Mouse (Mus musculus) spleen, adult 2 months (tissue): ENCODE measurements around the gene Ulk3. TPM values are rescaled to one million over a fixed set of nuclear protein-coding genes. Genes with fewer than 3 reads are reported as not detected.

Experiments used
- DNase-seq, 2 experiments: peaks; one replicate each; pipeline versions ENCODE4 v3.0.0 to v3.0.0-alpha.2; 2012 to 2021; ENCODE audit warnings: low spot score in 2 of 2, low read depth in 1 of 2
- H3K27ac ChIP-seq: fragments of 200-500 bp; 2 replicates; pipeline ENCODE4 v1.5.1; 2012; ENCODE audit warnings: low read length, inconsistent platforms; ENCODE audit not compliant: insufficient read depth
- H3K27me3 ChIP-seq: fragments of 200-500 bp; 2 replicates; pipeline ENCODE4 v1.6.1; 2012; ENCODE audit warnings: mild to moderate bottlenecking, moderate library complexity, low read length, inconsistent platforms; ENCODE audit not compliant: control insufficient read depth, insufficient read depth
- H3K36me3 ChIP-seq: fragments of 200-500 bp; 2 replicates; pipeline ENCODE4 v1.6.1; 2012; ENCODE audit warnings: mild to moderate bottlenecking, low read length, inconsistent platforms; ENCODE audit not compliant: control insufficient read depth, insufficient read depth
- H3K4me1 ChIP-seq: fragments of 200-500 bp; 2 replicates; pipeline ENCODE4 v1.6.1; 2011; ENCODE audit warnings: inconsistent platforms; ENCODE audit not compliant: control insufficient read depth, insufficient read depth, insufficient read length
- H3K4me3 ChIP-seq: fragments of 200-500 bp; 2 replicates; pipeline ENCODE4 v1.5.1; 2011; ENCODE audit warnings: mild to moderate bottlenecking, inconsistent platforms; ENCODE audit not compliant: insufficient read depth, insufficient read length; ENCODE audit errors: extremely low read depth
- CTCF ChIP-seq: fragments of 200-500 bp; IDR thresholded peaks from 2 replicates; pipeline ENCODE4 v1.5.1; 2011; ENCODE audit warnings: mild to moderate bottlenecking, inconsistent platforms; ENCODE audit not compliant: insufficient read depth, insufficient read length, insufficient replicate concordance; ENCODE audit errors: extremely low read depth
- POLR2A ChIP-seq: fragments of 200-500 bp; IDR thresholded peaks from 2 replicates; pipeline ENCODE4 v1.6.1; 2011; ENCODE audit warnings: low read depth, low read length, inconsistent platforms
- WGBS: fragments of 180-500 bp; shearing (Covaris S2); methylation state at CpG from one replicate; pipeline ENCODE4 v1.1.7; 2018; 5-methylcytosine and 5-hydroxymethylcytosine counted together
- polyA plus RNA-seq: library from polyadenylated mRNA; depleted of rRNA; stranded (reverse); fragments of >200 nt; gene quantifications from 2 replicates; pipeline ENCODE4 v1.2.3, GENCODE M21; 2012

The Ulk3 gene
- polyA plus RNA-seq, 1 experiment: 44.5 TPM

DNA sequence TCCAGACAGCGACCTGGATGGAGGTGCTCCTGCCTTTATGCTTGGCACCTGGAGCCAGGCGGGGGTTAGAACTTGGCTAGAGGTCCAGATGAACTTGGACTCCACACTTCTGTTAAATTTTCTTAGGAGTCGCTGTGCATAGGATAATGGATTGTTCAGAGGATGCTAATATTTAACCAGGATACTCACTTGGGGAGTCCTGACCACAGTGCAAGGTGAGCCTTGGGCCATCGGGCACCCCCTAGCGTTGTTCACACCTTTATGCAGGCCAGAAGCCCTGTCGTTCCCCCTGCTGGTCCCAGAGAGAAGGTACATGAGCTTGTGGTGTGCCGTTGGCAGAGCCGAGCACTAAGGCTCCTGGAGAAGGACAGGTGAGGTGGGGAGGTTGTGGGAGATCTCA lies 22.4 kb upstream of the Ulk3 start:
- TF ChIP-seq CTCF (no peak), POLR2A (no peak)
- Histone ChIP-seq H3K4me1 (peaks cover 16% of the 10 kb centered on the region; the same call in 1 of the 2 replicates), H3K4me3 (no peak overlapping the region), H3K36me3 (peaks cover 6% of the 10 kb centered on the region), H3K27me3 (no peaks in the 10 kb centered on the region), H3K27ac (no peak overlapping the region)
- no peak for DNase-seq
- WGBS: 82% methylated on average over 8 of the region's 8 CpGs

DNA sequence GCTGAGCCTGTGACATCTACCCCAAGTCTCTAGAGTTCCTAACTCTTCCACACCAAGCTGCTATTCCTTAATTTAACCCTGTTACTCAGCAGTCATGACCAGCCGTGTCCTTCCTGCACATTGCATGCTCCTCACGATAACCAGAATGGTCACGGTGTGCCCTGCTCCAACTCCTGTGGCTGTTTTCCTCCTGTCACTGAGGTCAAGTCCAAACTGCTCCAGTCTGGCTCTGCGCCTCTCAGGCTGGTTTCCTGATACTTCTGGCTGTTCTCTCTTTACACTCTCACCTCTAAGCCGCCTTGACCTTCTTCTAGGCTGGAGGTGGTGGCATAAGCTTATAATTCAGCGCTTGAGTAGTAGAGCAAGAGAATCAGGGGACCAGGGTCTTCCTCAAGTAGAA lies 20.8 kb upstream of the Ulk3 start:
- no peaks in the 10 kb centered on the region for H3K27me3 ChIP-seq
- peaks cover 5% of the 10 kb centered on the region; the same call in 1 of the 2 replicates for H3K4me1 ChIP-seq
- H3K27ac ChIP-seq: no peak overlapping the region
- TF ChIP-seq POLR2A: no peak
- TF ChIP-seq CTCF: no peak
- no peak for DNase-seq
- no peak overlapping the region for H3K4me3 ChIP-seq
- WGBS: 97% methylated on average over 6 of the region's 6 CpGs
- peaks cover 6% of the 10 kb centered on the region for H3K36me3 ChIP-seq

DNA sequence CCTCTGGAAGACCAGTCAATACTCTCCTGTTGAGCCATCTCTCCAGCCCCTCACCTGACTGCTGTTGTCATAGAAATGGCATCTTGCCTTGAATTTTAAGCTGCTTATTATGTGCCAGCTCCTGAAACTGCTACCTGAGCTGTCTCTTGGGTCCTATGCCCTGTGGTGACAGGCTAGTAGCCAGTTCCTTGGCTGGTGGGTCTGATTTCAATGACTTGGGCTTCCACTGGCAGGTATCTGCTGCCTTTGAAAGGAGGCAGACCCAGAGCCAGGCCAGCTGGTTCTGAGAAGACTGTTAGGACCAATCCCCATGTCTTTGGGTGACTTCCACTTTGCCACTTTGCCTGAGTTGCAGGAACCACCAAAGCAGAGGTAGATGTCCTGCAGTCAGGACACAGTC lies 14.9 kb upstream of the Ulk3 start:
- peaks cover 19% of the 10 kb centered on the region for H3K36me3 ChIP-seq

DNA sequence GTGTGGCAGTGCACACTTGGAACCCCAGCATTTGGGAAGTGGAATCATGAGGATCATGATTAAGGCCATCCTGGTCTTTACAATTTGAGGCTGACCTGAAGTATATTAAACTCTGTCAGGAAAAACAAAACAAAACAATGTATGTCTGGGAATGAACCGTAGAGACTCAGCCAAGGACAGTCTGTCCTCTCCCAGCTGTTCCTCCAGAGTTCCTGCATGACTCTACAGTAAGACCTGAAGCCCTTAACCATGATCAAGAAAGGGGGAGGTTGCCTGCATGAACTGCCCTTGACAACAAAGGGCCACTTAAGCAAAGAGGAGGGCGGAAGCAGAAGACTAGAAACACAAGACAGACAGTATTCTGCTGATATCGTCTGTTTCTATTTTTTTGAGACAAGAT lies 13.7 kb upstream of the Ulk3 start:
- peaks cover 22% of the 10 kb centered on the region for H3K36me3 ChIP-seq
- H3K27me3 ChIP-seq: no peaks in the 10 kb centered on the region
- 87% methylated on average over 3 of the region's 3 CpGs for WGBS
- no peak for TF ChIP-seq CTCF
- TF ChIP-seq POLR2A: no peak
- no peak overlapping the region for H3K4me3 ChIP-seq
- no peaks in the 10 kb centered on the region for H3K4me1 ChIP-seq
- DNase-seq: no peak
- H3K27ac ChIP-seq: no peak overlapping the region

More for the DNA sequence above, 14.9 kb upstream of the Ulk3 start:
- Histone ChIP-seq H3K27ac (no peak overlapping the region), H3K4me1 (no peaks in the 10 kb centered on the region), H3K27me3 (no peaks in the 10 kb centered on the region), H3K4me3 (no peak overlapping the region)
- TF ChIP-seq CTCF: no peak
- no peak for DNase-seq

DNA sequence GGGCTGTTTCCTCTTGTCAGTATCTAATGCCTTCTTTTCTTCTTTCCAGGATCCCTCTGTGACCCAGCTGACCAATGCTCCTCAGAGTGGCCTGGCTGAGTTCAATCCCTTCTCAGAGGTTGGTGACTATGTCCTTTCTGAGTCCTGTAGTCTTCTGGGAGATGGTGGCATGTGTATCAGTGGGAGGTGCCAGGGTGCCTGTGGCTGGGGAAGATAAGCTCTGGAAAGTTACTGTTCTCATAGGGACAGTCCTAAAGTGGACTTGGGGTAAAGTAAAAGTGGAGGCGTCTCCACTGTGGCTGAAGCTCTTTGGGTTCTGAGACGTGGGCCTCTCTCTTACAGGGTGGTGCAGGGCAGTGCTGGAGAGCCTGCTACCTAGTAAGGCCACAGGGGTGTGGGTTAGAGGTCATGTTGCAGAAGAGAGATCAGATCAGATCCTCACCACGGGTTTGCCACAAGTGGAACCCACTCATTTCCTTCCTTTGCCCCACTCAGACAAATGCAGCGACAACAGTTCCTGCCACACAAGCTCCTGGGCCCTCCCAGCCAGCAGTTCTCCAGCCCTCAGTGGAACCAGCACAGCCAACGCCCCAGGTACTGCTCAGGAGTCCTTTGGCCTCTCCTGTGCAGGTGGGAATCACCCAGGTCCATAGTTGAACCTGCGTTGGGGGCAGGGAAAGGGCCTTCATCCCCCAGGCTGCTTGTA lies 12.0 kb upstream of the Ulk3 start:
- Histone ChIP-seq H3K4me3 (no peak overlapping the region), H3K27me3 (no peaks in the 10 kb centered on the region), H3K4me1 (no peaks in the 10 kb centered on the region), H3K36me3 (peaks cover 37% of the 10 kb centered on the region), H3K27ac (no peak overlapping the region; the same call in 1 of the 2 replicates)
- TF ChIP-seq POLR2A (no peak), CTCF (no peak)
- no peak for DNase-seq
- 35% methylated on average over 6 of the region's 6 CpGs for WGBS

DNA sequence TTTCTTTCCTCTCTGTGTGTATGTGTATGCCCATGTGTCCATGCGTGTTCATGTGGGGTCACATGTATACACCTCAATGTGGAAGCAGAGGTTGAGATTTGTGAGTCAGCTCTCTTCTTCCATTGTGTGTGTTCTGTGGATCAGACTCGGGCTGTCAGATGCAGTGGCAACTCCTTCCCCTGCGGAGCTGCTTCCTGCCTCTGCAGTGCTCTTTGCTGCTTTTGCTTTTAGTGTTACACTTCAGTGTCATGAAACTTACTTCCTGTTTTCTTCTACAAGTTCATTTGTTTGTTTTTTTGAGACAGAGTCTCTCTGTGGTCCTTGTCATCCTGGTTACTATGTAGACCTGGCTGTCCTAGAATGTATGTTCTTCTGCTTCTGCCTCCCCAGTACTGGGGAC lies 4.3 kb upstream of the Ulk3 start:
- 63% methylated on average over 3 of the region's 3 CpGs for WGBS

DNA sequence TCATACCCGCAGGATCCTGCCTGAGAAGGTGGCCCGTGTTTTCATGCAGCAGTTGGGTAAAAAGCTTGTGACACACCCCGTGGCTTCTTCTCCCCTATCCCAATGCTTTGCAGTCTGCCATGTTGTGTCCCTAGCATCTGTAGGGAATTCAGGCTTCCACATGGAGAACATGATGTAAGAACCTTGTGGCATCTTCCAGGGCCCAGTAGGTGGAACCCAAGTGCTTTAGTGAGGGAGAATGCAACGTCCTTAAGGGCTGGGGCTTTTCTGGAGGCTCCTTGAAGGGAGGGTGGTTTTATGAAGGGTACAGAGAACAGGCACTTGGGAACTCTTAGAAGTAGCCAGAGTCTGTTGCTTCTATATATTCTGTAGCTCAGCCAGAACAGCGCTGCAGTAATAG lies 1.5 kb downstream of the Ulk3 start:
- TF ChIP-seq POLR2A (no peak), CTCF (no peak)
- 72% methylated on average over 5 of the region's 5 CpGs for WGBS
- Histone ChIP-seq H3K4me3 (no peak overlapping the region), H3K27me3 (no peaks in the 10 kb centered on the region), H3K27ac (no peak overlapping the region), H3K36me3 (peaks cover 36% of the 10 kb centered on the region), H3K4me1 (peaks cover 5% of the 10 kb centered on the region; the same call in 1 of the 2 replicates)
- no peak for DNase-seq

More for the DNA sequence above, 4.3 kb upstream of the Ulk3 start:
- TF ChIP-seq CTCF (no peak), POLR2A (no peak)
- Histone ChIP-seq H3K4me3 (no peak overlapping the region), H3K36me3 (peaks cover 39% of the 10 kb centered on the region), H3K27me3 (no peaks in the 10 kb centered on the region), H3K4me1 (peaks cover 5% of the 10 kb centered on the region; the same call in 1 of the 2 replicates), H3K27ac (no peak overlapping the region)
- DNase-seq: no peak
